Mouse (Mus musculus) lung, embryonic 14.5 days (tissue): ENCODE measurements around the gene Cox10. TPM values are rescaled to one million over a fixed set of nuclear protein-coding genes. Genes with fewer than 3 reads are reported as not detected.
A peak's percentile ranks its signal among the peaks of the same experiment; 100 is the strongest.

Experiments used
- ATAC-seq: fragments of 200-750 bp; cut with Nextera tagmentation; 2 replicates; pipeline ENCODE4 v1.8.0; 2017; ENCODE audit warnings: mild to moderate bottlenecking, moderate TSS enrichment, moderate library complexity; ENCODE audit not compliant: insufficient read depth
- DNase-seq: peaks from one replicate; pipeline ENCODE4 v3.0.0-alpha.2; 2015
- H3K27ac ChIP-seq: fragments of 300-500 bp; sonication (generic); 2 replicates; pipeline ENCODE4 v1.5.1; 2014; ENCODE audit warnings: low read depth, mild to moderate bottlenecking, moderate library complexity
- H3K27me3 ChIP-seq: fragments of 300-500 bp; sonication (generic); 2 replicates; pipeline ENCODE4 v1.6.1; 2014; ENCODE audit warnings: low read length, control low read depth; ENCODE audit not compliant: insufficient read depth
- H3K36me3 ChIP-seq: fragments of 300-500 bp; sonication (generic); 2 replicates; pipeline ENCODE4 v1.6.1; 2014; ENCODE audit warnings: control low read depth; ENCODE audit not compliant: insufficient read depth
- H3K4me1 ChIP-seq: fragments of 300-500 bp; sonication (generic); 2 replicates; pipeline ENCODE4 v1.6.1; 2014; ENCODE audit warnings: antibody characterized with exemption, control low read depth; ENCODE audit not compliant: insufficient read depth
- H3K4me2 ChIP-seq: fragments of 300-500 bp; sonication (generic); 2 replicates; pipeline ENCODE4 v1.6.1; 2014; ENCODE audit warnings: mild to moderate bottlenecking
- H3K4me3 ChIP-seq: fragments of 300-500 bp; sonication (generic); 2 replicates; pipeline ENCODE4 v1.5.1; 2014; ENCODE audit warnings: low read depth, low read length
- H3K9ac ChIP-seq: fragments of 300-500 bp; sonication (generic); 2 replicates; pipeline ENCODE4 v1.6.1; 2014
- H3K9me3 ChIP-seq: fragments of 300-500 bp; sonication (generic); 2 replicates; pipeline ENCODE4 v1.6.1; 2016; ENCODE audit warnings: low read depth, low read length, control low read depth
- CTCF ChIP-seq: IDR thresholded peaks from 2 replicates; pipeline ENCODE4 v1.5.1; 2016; ENCODE audit warnings: antibody characterized with exemption, low read depth
- WGBS: fragments of 180-500 bp; shearing (Covaris S2); extraction: QIAGEN DNeasy Blood & Tissue Kit; methylation state at CpG from one replicate; pipeline ENCODE4 v1.1.7; 2014; 5-methylcytosine and 5-hydroxymethylcytosine counted together
- polyA plus RNA-seq: library from polyadenylated mRNA; unstranded; fragments of >200 nt; fragmentation: Nextera tagmentation; extraction: Ambion mirVana; gene quantifications from 2 replicates; pipeline ENCODE4 v1.2.1, GENCODE M21; 2014

Gene Cox10
- polyA plus RNA-seq, 1 experiment from 2014 or later = 27.3 TPM

DNA sequence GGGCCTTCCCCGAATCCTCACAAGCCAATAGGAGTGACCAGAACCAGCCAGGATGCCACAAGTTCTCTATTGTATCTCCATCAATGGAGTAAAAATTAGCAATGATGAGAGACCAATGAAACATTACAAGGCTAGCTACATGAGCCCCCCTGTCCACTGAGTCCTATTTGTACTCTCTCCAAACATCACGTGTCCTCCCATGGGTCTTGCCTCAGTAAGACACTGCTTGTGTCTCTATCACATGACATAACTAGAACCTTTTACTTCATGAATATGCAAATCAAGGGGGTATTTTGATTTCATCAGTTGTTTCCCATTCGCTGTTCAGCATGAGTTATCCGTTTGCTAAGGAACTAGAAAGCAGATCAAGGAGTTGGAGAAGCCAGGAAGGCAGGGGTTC, 13.8 kb upstream of the Cox10 start:
- Histone ChIP-seq H3K4me2 (no peak overlapping the region), H3K9ac (no peak overlapping the region), H3K4me1 (no peaks in the 10 kb centered on the region), H3K27me3 (no peaks in the 10 kb centered on the region), H3K27ac (no peak overlapping the region), H3K36me3 (no peaks in the 10 kb centered on the region), H3K9me3 (no peaks in the 10 kb centered on the region), H3K4me3 (no peak overlapping the region)
- no peak for ATAC-seq
- DNase-seq = no peak
- 88% methylated on average over 4 of the region's 4 CpGs for whole genome bisulfite sequencing
- TF ChIP-seq CTCF = no peak

DNA sequence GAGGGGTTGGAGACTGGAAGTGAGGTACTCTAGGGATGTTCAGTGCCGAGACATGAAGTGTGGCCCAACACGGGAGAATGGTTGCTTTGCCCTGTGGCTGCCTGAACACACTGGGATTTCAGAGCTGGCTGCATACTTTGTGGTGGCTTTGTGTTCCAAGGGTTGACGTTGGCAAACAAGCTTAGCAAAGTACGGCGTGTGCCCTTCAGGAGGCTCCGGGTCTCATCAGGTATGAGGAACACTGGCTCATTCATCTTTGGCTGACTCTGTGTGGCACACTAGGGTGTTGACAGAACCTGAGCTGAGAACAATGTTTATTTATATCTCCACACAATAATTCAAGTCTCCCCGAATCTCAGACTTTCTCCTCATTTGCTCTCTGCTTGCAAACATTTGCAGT, 11.9 kb upstream of the Cox10 start:
- no peaks in the 10 kb centered on the region for H3K9me3 ChIP-seq

DNA sequence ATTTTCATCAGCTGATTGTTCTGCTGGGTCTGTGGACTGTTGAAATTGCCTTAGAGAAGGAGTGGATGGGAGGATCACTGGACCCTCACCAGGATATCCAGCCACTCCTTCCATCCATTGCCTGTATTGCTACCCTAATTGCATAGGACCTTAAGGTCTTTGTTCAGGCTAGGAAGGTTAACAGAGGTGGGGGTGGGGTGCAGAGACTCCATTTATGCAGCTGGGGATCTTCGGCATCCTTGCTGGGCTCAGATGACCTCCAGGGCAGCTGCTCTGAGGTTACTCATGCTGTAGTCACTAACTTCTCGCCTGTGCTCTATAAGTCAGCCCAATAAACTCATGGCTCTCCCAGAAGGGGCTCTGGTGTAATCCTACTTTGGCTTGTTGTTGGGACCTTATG, 10.4 kb upstream of the Cox10 start:
- no peak for ATAC-seq
- 47% methylated on average over 2 of the region's 2 CpGs for WGBS
- Histone ChIP-seq H3K27ac (no peak overlapping the region), H3K9ac (no peak overlapping the region), H3K9me3 (no peaks in the 10 kb centered on the region), H3K36me3 (no peaks in the 10 kb centered on the region), H3K27me3 (no peaks in the 10 kb centered on the region), H3K4me3 (no peak overlapping the region), H3K4me2 (no peak overlapping the region), H3K4me1 (no peaks in the 10 kb centered on the region)
- TF ChIP-seq CTCF = no peak
- DNase-seq = no peak

More for the DNA sequence above, 11.9 kb upstream of the Cox10 start:
- H3K9ac ChIP-seq = no peak overlapping the region
- 52% methylated on average over 7 of the region's 7 CpGs for WGBS
- H3K4me2 ChIP-seq = no peak overlapping the region
- no peak for TF ChIP-seq CTCF
- no peaks in the 10 kb centered on the region for H3K36me3 ChIP-seq
- H3K4me1 ChIP-seq = no peaks in the 10 kb centered on the region
- H3K27me3 ChIP-seq = no peaks in the 10 kb centered on the region
- ATAC-seq (no peak), DNase-seq (no peak)
- H3K27ac ChIP-seq = no peak overlapping the region
- no peak overlapping the region for H3K4me3 ChIP-seq

DNA sequence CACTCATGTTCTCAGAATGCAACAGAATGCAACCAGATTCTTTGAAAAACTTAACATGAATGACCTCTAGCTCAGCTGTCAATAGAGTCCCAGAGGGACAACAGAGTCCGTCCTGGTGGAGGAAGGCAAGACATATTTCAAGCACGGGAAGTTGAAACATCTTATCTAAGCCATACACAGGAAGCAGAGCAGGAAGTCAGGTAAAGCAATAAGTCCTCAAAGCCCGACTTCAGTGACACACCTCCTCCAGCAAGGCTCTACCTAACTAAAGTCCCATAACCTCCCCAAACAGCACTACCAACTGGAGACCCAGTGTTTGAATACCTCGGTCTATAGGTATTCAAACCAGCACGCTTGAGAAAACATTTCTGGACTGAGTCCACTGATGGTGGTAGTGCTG, 6.6 kb upstream of the Cox10 start:
- no peaks in the 10 kb centered on the region for H3K9me3 ChIP-seq
- no peak overlapping the region for H3K4me3 ChIP-seq
- H3K9ac ChIP-seq = no peak overlapping the region
- DNase-seq (no peak), ATAC-seq (no peak)
- 77% methylated on average over 5 of the region's 5 CpGs for WGBS
- peaks cover 5% of the 10 kb centered on the region; the same call in 1 of the 2 replicates for H3K36me3 ChIP-seq
- no peaks in the 10 kb centered on the region for H3K4me1 ChIP-seq
- no peaks in the 10 kb centered on the region for H3K27me3 ChIP-seq
- TF ChIP-seq CTCF = no peak
- no peak overlapping the region for H3K27ac ChIP-seq
- H3K4me2 ChIP-seq = no peak overlapping the region

DNA sequence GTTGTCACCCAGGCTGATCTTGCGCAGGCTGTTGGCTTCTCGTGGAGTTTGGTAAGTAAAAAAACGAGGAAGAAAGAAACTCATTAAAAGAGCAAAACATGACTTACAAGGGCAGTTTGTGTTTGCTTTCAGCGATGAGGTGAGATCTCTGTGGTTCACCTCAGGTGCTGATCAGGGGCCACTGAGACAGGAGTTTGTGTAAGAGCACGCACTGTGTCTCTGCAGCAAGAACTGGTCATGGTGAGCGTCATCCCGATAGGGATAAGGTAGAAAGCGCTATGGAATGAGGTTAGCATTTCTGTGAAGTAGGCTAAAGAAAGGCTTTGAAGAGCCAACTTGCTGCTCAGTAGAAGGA, 436 bp upstream of the Cox10 start:
- WGBS = under 1% methylated on average over 8 of the region's 8 CpGs
- Histone ChIP-seq H3K9me3 (no peaks in the 10 kb centered on the region), H3K4me2 (peak overlapping the region; percentile 74), H3K36me3 (peaks cover 5% of the 10 kb centered on the region; the same call in 1 of the 2 replicates), H3K27me3 (no peaks in the 10 kb centered on the region), H3K9ac (peak overlapping the region; percentile 77), H3K4me1 (0 out of 2 replicates have a peak, but pooled peaks cover 5% of the 10 kb centered on the region), H3K4me3 (peak overlapping the region; percentile 86), H3K27ac (peak overlapping the region; percentile 92)
- TF ChIP-seq CTCF = no peak
- DNase-seq (no peak), ATAC-seq (peak; percentile 54; the same call in 1 of the 2 replicates)

DNA sequence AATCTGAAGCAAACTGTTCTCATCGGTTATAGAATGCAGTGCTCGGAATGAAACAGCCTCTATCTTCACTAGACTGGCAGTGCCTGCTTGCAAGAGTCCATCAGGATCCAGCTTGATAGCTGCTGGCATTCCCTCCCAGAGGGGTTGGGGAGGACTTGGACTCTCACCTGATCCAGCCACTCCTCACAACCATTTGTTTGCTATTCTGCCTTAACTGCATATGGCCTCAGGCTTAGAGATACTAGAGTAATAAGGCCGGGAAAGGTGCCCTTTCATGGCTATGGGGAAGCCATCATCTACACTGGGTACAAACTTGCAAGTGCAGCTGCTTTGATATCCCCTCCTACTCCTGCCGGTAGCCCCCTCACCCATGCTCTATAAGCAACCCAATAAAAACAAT, 3.1 kb downstream of the Cox10 start:
- Histone ChIP-seq H3K36me3 (0 out of 2 replicates have a peak, but pooled peaks cover 3% of the 10 kb centered on the region), H3K9me3 (no peaks in the 10 kb centered on the region), H3K9ac (no peak overlapping the region), H3K4me2 (no peak overlapping the region), H3K4me3 (no peak overlapping the region), H3K27ac (no peak overlapping the region), H3K4me1 (0 out of 2 replicates have a peak, but pooled peaks cover 5% of the 10 kb centered on the region), H3K27me3 (no peaks in the 10 kb centered on the region)
- TF ChIP-seq CTCF = no peak
- no peak for DNase-seq
- no peak for ATAC-seq
- WGBS = 87% methylated on average over 4 of the region's 4 CpGs

DNA sequence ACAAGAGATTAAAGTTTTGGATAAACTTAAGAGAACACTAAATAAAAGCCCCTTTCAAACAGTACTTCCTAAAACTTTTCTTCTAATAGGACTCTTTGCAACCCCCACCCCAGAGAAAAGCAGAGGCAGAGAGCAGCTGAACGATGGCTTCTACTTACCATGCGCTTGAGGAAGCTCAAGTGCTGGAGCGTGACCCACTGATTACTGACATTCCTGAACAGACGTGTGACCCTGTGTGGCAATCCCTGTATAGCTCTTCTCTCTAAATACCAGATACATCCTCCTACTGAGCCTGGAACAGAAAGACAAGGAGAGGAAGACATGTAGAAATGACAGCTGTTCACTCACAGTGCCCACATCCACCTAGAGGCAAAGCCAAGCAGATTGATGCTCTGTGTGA, 5.9 kb downstream of the Cox10 start:
- H3K27me3 ChIP-seq = no peaks in the 10 kb centered on the region
- no peaks in the 10 kb centered on the region for H3K9me3 ChIP-seq
- no peak for DNase-seq
- H3K4me2 ChIP-seq = no peak overlapping the region
- H3K9ac ChIP-seq = no peak overlapping the region
- H3K27ac ChIP-seq = no peak overlapping the region
- no peak overlapping the region for H3K4me3 ChIP-seq
- H3K4me1 ChIP-seq = 0 out of 2 replicates have a peak, but pooled peaks cover 2% of the 10 kb centered on the region
- H3K36me3 ChIP-seq = peaks cover 15% of the 10 kb centered on the region; the same call in 1 of the 2 replicates
- 64% methylated on average over 4 of the region's 4 CpGs for WGBS
- no peak for TF ChIP-seq CTCF
- no peak for ATAC-seq

DNA sequence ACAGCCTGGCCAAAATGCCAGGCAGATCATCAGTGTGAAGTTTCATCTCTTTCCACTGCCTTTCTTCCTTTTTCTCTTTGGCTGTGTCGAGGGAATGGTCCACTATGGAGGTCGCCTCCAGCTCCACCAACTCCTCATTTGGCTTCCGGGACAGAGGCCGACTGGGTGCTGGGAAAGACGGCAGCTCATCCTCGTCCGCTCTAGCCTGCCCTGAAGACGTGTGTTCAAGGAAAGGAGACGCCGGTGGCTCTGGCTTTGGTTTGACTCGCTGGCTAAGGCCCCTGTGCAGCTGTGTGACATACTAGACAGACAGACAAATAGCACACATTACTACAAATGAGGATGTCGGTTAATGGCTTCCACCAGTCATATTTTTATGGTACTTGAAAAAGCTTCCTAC, 7.7 kb downstream of the Cox10 start:
- DNase-seq (no peak), ATAC-seq (no peak)
- H3K36me3 ChIP-seq = peaks cover 29% of the 10 kb centered on the region
- H3K4me1 ChIP-seq = no peaks in the 10 kb centered on the region
- WGBS = 87% methylated on average over 12 of the region's 12 CpGs
- no peak overlapping the region for H3K27ac ChIP-seq
- no peak overlapping the region for H3K4me3 ChIP-seq
- TF ChIP-seq CTCF = no peak
- H3K9ac ChIP-seq = no peak overlapping the region
- no peak overlapping the region for H3K4me2 ChIP-seq
- no peaks in the 10 kb centered on the region for H3K27me3 ChIP-seq
- H3K9me3 ChIP-seq = no peaks in the 10 kb centered on the region
